Mouse (Mus musculus): Measurements from ENCODE around the gene Slc35f1. TPM values are rescaled to one million over a fixed set of nuclear protein-coding genes. Genes with fewer than 3 reads are reported as not detected.

The Slc35f1 gene
- polyA plus RNA-seq, 1 experiment, result not detected

DNA sequence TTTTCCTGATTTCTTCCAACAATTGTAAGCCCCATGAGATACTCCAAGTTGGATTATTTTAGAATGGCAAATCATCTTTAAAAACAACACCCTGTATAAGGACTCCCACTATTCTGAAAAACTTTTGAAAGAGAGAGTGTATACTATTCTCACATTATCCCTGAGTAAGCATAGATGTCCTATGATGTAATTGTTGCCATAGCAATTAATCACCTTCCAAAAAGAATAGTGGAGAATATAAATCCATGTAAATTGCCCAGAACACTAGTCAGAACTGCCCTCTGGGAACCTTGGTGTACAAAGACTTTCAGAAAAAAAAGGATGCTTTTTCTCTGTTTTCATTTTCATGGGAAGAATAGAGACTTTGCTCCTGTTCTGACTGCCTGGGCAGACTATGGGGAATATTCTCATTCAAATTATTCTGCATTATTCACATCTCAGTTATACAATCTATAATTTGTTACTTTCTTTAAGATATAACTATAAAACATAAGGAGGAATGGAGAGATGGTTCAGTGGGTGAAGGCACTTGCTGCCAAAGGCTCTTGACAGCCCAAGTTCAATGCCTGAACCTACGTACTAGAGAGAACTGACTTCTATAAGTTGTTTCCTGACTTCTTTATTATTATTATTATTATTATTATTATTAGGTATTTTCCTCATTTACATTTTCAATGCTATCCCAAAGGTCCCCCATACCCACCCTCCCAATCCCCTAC, 28.0 kb downstream of the Slc35f1 start:
- H3K4me3 ChIP-seq (replicated peaks), result no peak overlapping the region
- no peaks in the 10 kb centered on the region for H3K9me3 ChIP-seq
- H3K4me1 ChIP-seq, result no peaks in the 10 kb centered on the region
- H3K36me3 ChIP-seq (replicated peaks; ENCODE audit: low read length), result no peaks in the 10 kb centered on the region
- no peaks in the 10 kb centered on the region for H3K27me3 ChIP-seq (replicated peaks)
- TF ChIP-seq GATA1 (IDR thresholded peaks at IDR 0.05; ENCODE audit: borderline replicate concordance, low read length) (no peak), FLI1 (IDR thresholded peaks at IDR 0.05; ENCODE audit: low read length) (no peak)

- Histone ChIP-seq H3K4me3 (replicated peaks) (no peak overlapping the region), H3K27me3 (replicated peaks) (no peaks in the 10 kb centered on the region), H3K9me3 (no peaks in the 10 kb centered on the region), H3K36me3 (replicated peaks; ENCODE audit: low read length) (no peaks in the 10 kb centered on the region), H3K4me1 (no peaks in the 10 kb centered on the region)
- TF ChIP-seq FLI1 (IDR thresholded peaks at IDR 0.05; ENCODE audit: low read length) (no peak), GATA1 (IDR thresholded peaks at IDR 0.05; ENCODE audit: borderline replicate concordance, low read length) (no peak)
These were observed 36.3 kb downstream of the Slc35f1 start for GRCm38 (mm10) chr10:52726674-52727073.

GRCm38 (mm10) chr10:52742671-52743379, 52.5 kb downstream of the Slc35f1 start:
- TF ChIP-seq GATA1 (IDR thresholded peaks at IDR 0.05; ENCODE audit: borderline replicate concordance, low read length) (no peak), FLI1 (IDR thresholded peaks at IDR 0.05; ENCODE audit: low read length) (no peak)
- Histone ChIP-seq H3K4me3 (replicated peaks) (no peak overlapping the region), H3K9me3 (0 out of 2 replicates have a peak, but pooled peaks cover 3% of the 10 kb centered on the region), H3K36me3 (replicated peaks; ENCODE audit: low read length) (no peaks in the 10 kb centered on the region), H3K4me1 (no peaks in the 10 kb centered on the region), H3K27me3 (replicated peaks) (no peaks in the 10 kb centered on the region)

- H3K27me3 ChIP-seq (replicated peaks), result no peaks in the 10 kb centered on the region
- H3K4me1 ChIP-seq, result no peaks in the 10 kb centered on the region
- no peak for TF ChIP-seq FLI1 (IDR thresholded peaks at IDR 0.05; ENCODE audit: low read length)
- no peak for TF ChIP-seq GATA1 (IDR thresholded peaks at IDR 0.05; ENCODE audit: borderline replicate concordance, low read length)
- no peaks in the 10 kb centered on the region for H3K36me3 ChIP-seq (replicated peaks; ENCODE audit: low read length)
- H3K4me3 ChIP-seq (replicated peaks), result no peak overlapping the region
- 0 out of 2 replicates have a peak, but pooled peaks cover 3% of the 10 kb centered on the region for H3K9me3 ChIP-seq
These were observed 53.5 kb downstream of the Slc35f1 start for GRCm38 (mm10) chr10:52743831-52744230.

GRCm38 (mm10) chr10:52748028-52748597, 57.8 kb downstream of the Slc35f1 start:
- Histone ChIP-seq H3K36me3 (replicated peaks; ENCODE audit: low read length) (no peaks in the 10 kb centered on the region), H3K4me1 (no peaks in the 10 kb centered on the region), H3K4me3 (replicated peaks) (no peak overlapping the region), H3K27me3 (replicated peaks) (no peaks in the 10 kb centered on the region), H3K9me3 (no peaks in the 10 kb centered on the region; the same call in 1 of the 2 replicates)
- no peak for TF ChIP-seq FLI1 (IDR thresholded peaks at IDR 0.05; ENCODE audit: low read length)
- TF ChIP-seq GATA1 (IDR thresholded peaks at IDR 0.05; ENCODE audit: borderline replicate concordance, low read length), result no peak

DNA sequence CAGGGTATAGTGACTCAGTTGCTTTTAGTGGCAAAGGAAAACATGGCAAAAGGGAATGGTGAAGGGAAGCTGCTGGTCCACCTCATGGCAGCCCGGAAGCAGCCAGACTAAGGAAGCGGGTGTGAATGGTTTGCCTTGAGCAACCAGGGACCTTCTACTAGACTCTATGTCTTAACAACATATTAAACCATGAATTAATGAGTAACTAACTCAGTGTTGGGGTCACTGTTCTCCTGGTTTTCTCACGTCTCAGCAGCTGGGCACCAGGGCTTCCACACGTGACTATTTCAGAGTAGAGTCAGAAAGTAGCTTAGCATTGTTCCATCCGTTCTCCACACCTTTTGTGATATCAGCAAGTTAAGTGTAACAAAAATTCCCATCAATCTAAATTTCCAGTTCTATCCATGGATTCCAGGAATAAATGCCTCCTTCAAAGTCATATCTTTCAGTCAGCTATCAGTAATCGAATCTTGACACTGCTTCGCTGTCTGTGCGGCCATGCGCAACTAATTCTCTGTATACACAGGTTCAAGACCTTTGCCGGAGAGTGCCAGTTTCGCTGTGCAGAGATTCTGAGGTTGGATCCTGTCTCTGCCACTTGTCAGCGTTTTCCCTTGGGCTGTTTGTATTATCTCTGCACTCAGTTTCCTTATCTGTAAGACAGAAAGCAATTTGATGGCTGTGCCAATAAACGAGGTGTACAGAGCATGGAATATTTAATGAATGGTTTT, 65.8 kb downstream of the Slc35f1 start:
- TF ChIP-seq GATA1 (IDR thresholded peaks at IDR 0.05; ENCODE audit: borderline replicate concordance, low read length) (no peak), FLI1 (IDR thresholded peaks at IDR 0.05; ENCODE audit: low read length) (no peak)
- no peaks in the 10 kb centered on the region for H3K4me1 ChIP-seq
- no peak overlapping the region for H3K4me3 ChIP-seq (replicated peaks)
- no peaks in the 10 kb centered on the region for H3K36me3 ChIP-seq (replicated peaks; ENCODE audit: low read length)
- no peaks in the 10 kb centered on the region for H3K27me3 ChIP-seq (replicated peaks)
- H3K9me3 ChIP-seq, result no peaks in the 10 kb centered on the region; the same call in 1 of the 2 replicates

GRCm38 (mm10) chr10:52757496-52758260, 67.3 kb downstream of the Slc35f1 start:
- no peaks in the 10 kb centered on the region for H3K9me3 ChIP-seq
- no peak for TF ChIP-seq FLI1 (IDR thresholded peaks at IDR 0.05; ENCODE audit: low read length)
- TF ChIP-seq GATA1 (IDR thresholded peaks at IDR 0.05; ENCODE audit: borderline replicate concordance, low read length), result no peak

DNA sequence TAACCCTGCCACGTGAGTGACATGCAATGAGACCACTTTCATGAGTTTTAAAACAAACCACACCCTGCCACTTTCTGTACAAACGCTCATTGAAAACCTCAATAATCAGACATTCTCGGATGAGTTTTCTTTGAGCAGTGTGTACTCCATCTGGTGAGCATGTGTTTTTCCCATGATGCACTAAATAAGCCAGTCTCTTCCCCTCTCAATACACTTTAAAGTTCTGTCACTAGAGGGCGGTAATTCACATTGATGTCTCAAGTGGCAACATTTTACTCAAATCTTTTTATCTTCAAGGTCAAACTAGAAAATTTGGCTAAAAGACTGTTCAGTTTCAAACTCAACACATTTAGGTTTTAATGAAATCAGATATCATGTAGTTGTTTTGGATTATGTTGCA, 68.3 kb downstream of the Slc35f1 start:
- no peak for TF ChIP-seq FLI1 (IDR thresholded peaks at IDR 0.05; ENCODE audit: low read length)
- TF ChIP-seq GATA1 (IDR thresholded peaks at IDR 0.05; ENCODE audit: borderline replicate concordance, low read length), result no peak
- Histone ChIP-seq H3K9me3 (no peaks in the 10 kb centered on the region), H3K4me3 (replicated peaks) (no peak overlapping the region), H3K36me3 (replicated peaks; ENCODE audit: low read length) (no peaks in the 10 kb centered on the region), H3K4me1 (no peaks in the 10 kb centered on the region), H3K27me3 (replicated peaks) (no peaks in the 10 kb centered on the region)

More at GRCm38 (mm10) chr10:52757496-52758260, 67.3 kb downstream of the Slc35f1 start:
- no peaks in the 10 kb centered on the region for H3K27me3 ChIP-seq (replicated peaks)
- no peaks in the 10 kb centered on the region for H3K4me1 ChIP-seq
- no peaks in the 10 kb centered on the region for H3K36me3 ChIP-seq (replicated peaks; ENCODE audit: low read length)
- H3K4me3 ChIP-seq (replicated peaks), result no peak overlapping the region

- TF ChIP-seq FLI1 (IDR thresholded peaks at IDR 0.05; ENCODE audit: low read length) (no peak), GATA1 (IDR thresholded peaks at IDR 0.05; ENCODE audit: borderline replicate concordance, low read length) (no peak)
- no peaks in the 10 kb centered on the region for H3K4me1 ChIP-seq
These were observed 70.2 kb downstream of the Slc35f1 start for GRCm38 (mm10) chr10:52760527-52760926.

More at GRCm38 (mm10) chr10:52760527-52760926, 70.2 kb downstream of the Slc35f1 start:
- no peaks in the 10 kb centered on the region for H3K27me3 ChIP-seq (replicated peaks)
- no peak overlapping the region for H3K4me3 ChIP-seq (replicated peaks)
- H3K36me3 ChIP-seq (replicated peaks; ENCODE audit: low read length), result no peaks in the 10 kb centered on the region
- no peaks in the 10 kb centered on the region for H3K9me3 ChIP-seq
